Mouse (Mus musculus) brown adipose tissue, adult 24 weeks (tissue): Measurements from ENCODE around the gene Tcea2. TPM values are rescaled to one million over a fixed set of nuclear protein-coding genes. Genes with fewer than 3 reads are reported as not detected.

ENCODE experiments used
- H3K27ac ChIP-seq: fragments of 200-500 bp; replicated peaks from 2 replicates; pipeline ENCODE4 v1.5.1; 2012; ENCODE audit warnings: low read depth, mild to moderate bottlenecking, low read length
- H3K4me1 ChIP-seq: fragments of 200-500 bp; 2 replicates; pipeline ENCODE4 v1.6.1; 2012; ENCODE audit warnings: low read length, mixed read lengths; ENCODE audit not compliant: control insufficient read depth, insufficient read depth, insufficient read length
- H3K4me3 ChIP-seq: fragments of 200-500 bp; 2 replicates; pipeline ENCODE4 v1.5.1; 2012; ENCODE audit warnings: low read depth, mild to moderate bottlenecking, low read length, moderate library complexity; ENCODE audit not compliant: insufficient read depth
- polyA plus RNA-seq: library from polyadenylated mRNA; stranded (reverse); fragments of >200 nt; gene quantifications from 2 replicates; pipeline ENCODE4 v1.2.4, GENCODE M21; 2012; ENCODE audit not compliant: missing spikeins, insufficient read depth, insufficient read length

Gene Tcea2
- 3.2 and 3.4 TPM in 2 replicates for polyA plus RNA-seq

- peak within 1 kb of the TSS; percentile 68 for H3K27ac ChIP-seq
- H3K4me3 ChIP-seq = peak within 1 kb of the TSS; percentile 80
- peaks cover 14% of the 10 kb centered on the region for H3K4me1 ChIP-seq
Observed at GRCm38 (mm10) chr2:181679951-181680715, at the start of gene Tcea2. TSS of gene Tcea2 (plus strand) at chr2:181680310.

GRCm38 (mm10) chr2:181632624-181633023, 47.5 kb upstream of the Tcea2 start:
- no peak overlapping the region for H3K27ac ChIP-seq
- H3K4me3 ChIP-seq = no peak overlapping the region
- no peaks in the 10 kb centered on the region for H3K4me1 ChIP-seq

GRCm38 (mm10) chr2:181635865-181636264, 44.2 kb upstream of the Tcea2 start:
- H3K27ac ChIP-seq = no peak overlapping the region

GRCm38 (mm10) chr2:181644361-181644760, 35.7 kb upstream of the Tcea2 start:
- Histone ChIP-seq H3K27ac (no peak overlapping the region), H3K4me3 (no peak overlapping the region), H3K4me1 (no peaks in the 10 kb centered on the region)

More at GRCm38 (mm10) chr2:181635865-181636264, 44.2 kb upstream of the Tcea2 start:
- Histone ChIP-seq H3K4me3 (no peak overlapping the region), H3K4me1 (no peaks in the 10 kb centered on the region)

- no peaks in the 10 kb centered on the region for H3K4me1 ChIP-seq
- H3K4me3 ChIP-seq = no peak overlapping the region
- H3K27ac ChIP-seq = no peak overlapping the region
Observed at GRCm38 (mm10) chr2:181645666-181646065, 34.4 kb upstream of the Tcea2 start.

- Histone ChIP-seq H3K4me3 (no peak overlapping the region), H3K27ac (no peak overlapping the region), H3K4me1 (no peaks in the 10 kb centered on the region)
Observed at GRCm38 (mm10) chr2:181646626-181647472, 33.3 kb upstream of the Tcea2 start.

- H3K4me1 ChIP-seq = no peaks in the 10 kb centered on the region
- H3K4me3 ChIP-seq = no peak overlapping the region
- H3K27ac ChIP-seq = no peak overlapping the region
Observed at GRCm38 (mm10) chr2:181648926-181649325, 31.2 kb upstream of the Tcea2 start.

- Histone ChIP-seq H3K4me3 (no peak overlapping the region), H3K4me1 (no peaks in the 10 kb centered on the region), H3K27ac (no peak overlapping the region)
Observed at GRCm38 (mm10) chr2:181653065-181653464, 27.0 kb upstream of the Tcea2 start.

- Histone ChIP-seq H3K4me1 (no peaks in the 10 kb centered on the region), H3K27ac (no peak overlapping the region), H3K4me3 (no peak overlapping the region)
Observed at GRCm38 (mm10) chr2:181653523-181653922, 26.6 kb upstream of the Tcea2 start.

- Histone ChIP-seq H3K4me1 (peaks cover 12% of the 10 kb centered on the region), H3K27ac (no peak within 1 kb of the TSS), H3K4me3 (no peak within 1 kb of the TSS)
Observed at GRCm38 (mm10) chr2:181656734-181657133, 23.4 kb upstream of the Tcea2 start, which contains the start of gene Gm29797. TSS of gene Gm29797 (plus strand) at chr2:181657034.

- Histone ChIP-seq H3K4me3 (no peak overlapping the region), H3K4me1 (peaks cover 16% of the 10 kb centered on the region), H3K27ac (no peak overlapping the region)
Observed at GRCm38 (mm10) chr2:181657441-181657840, 22.7 kb upstream of the Tcea2 start.

GRCm38 (mm10) chr2:181658528-181658927, 21.6 kb upstream of the Tcea2 start:
- Histone ChIP-seq H3K27ac (peak overlapping the region; percentile 36), H3K4me3 (no peak overlapping the region)

GRCm38 (mm10) chr2:181658930-181659555, 21.1 kb upstream of the Tcea2 start:
- H3K4me3 ChIP-seq = no peak overlapping the region
- peak overlapping the region; percentile 71 for H3K27ac ChIP-seq
- peaks cover 20% of the 10 kb centered on the region for H3K4me1 ChIP-seq

More at GRCm38 (mm10) chr2:181658528-181658927, 21.6 kb upstream of the Tcea2 start:
- H3K4me1 ChIP-seq = peaks cover 16% of the 10 kb centered on the region

- Histone ChIP-seq H3K4me1 (peaks cover 20% of the 10 kb centered on the region), H3K4me3 (no peak overlapping the region), H3K27ac (peak overlapping the region; percentile 93)
Observed at GRCm38 (mm10) chr2:181659609-181660055, 20.5 kb upstream of the Tcea2 start.
